8 mouse cellular contexts compared by ENCODE assay signal in genomic region chr19:21777171-21777731, GRCm38 (mm10). TPM values are rescaled to one million over a fixed set of nuclear protein-coding genes. Genes with fewer than 3 reads are reported as not detected.
DNase-seq lines count a peak whose midpoint lies in the region; ATAC-seq lines count a peak whose summit lies in the region.

No protein-coding gene starts in this region.

- ATAC-seq in heart, embryonic 12.5 days (ENCODE audit: insufficient number of reproducible peaks, low FRiP score): peak; percentile 16; the same call in 1 of the 2 replicates
- ATAC-seq in kidney, embryonic 16.5 days (ENCODE audit: low FRiP score, low TSS enrichment): peak; percentile 24; the same call in 1 of the 2 replicates

- no peak overlapping the region; the same call in none of the 2 replicates for H3K27ac ChIP-seq in heart, embryonic 12.5 days (ENCODE audit: poor library complexity, severe bottlenecking)
- H3K27ac ChIP-seq in kidney, embryonic 16.5 days (ENCODE audit: low read length): no peak overlapping the region

- H3K9me3 ChIP-seq in heart, embryonic 12.5 days (replicated peaks): no peaks in the 10 kb centered on the region
- H3K9me3 ChIP-seq in kidney, embryonic 16.5 days (ENCODE audit: low read length): no peaks in the 10 kb centered on the region

- WGBS in heart, embryonic 12.5 days: 23% methylated on average over 20 of the region's 20 CpGs
- WGBS in kidney, embryonic 16.5 days: 20% methylated on average over 20 of the region's 20 CpGs

- no peaks in the 10 kb centered on the region for H3K27me3 ChIP-seq in heart, embryonic 12.5 days (replicated peaks)
- no peaks in the 10 kb centered on the region for H3K27me3 ChIP-seq in kidney, embryonic 16.5 days (ENCODE audit: insufficient read depth, low read length)

- H3K36me3 ChIP-seq in heart, embryonic 12.5 days: no peaks in the 10 kb centered on the region
- H3K36me3 ChIP-seq in kidney, embryonic 16.5 days (ENCODE audit: insufficient read depth, low read length): no peaks in the 10 kb centered on the region

- peak overlapping the region; percentile 79 for H3K4me2 ChIP-seq in heart, embryonic 12.5 days
- H3K4me2 ChIP-seq in kidney, embryonic 16.5 days (replicated peaks; ENCODE audit: low read depth, low read length): peak overlapping the region; percentile 79

- 0 out of 2 replicates have a peak overlapping the region, but pooled peaks have one; percentile 24 for H3K9ac ChIP-seq in heart, embryonic 12.5 days
- no peak overlapping the region for H3K9ac ChIP-seq in kidney, embryonic 16.5 days (replicated peaks; ENCODE audit: low read length)

- H3K4me1 ChIP-seq in heart, embryonic 12.5 days (replicated peaks): peaks cover 52% of the 10 kb centered on the region
- peaks cover 40% of the 10 kb centered on the region for H3K4me1 ChIP-seq in kidney, embryonic 16.5 days (ENCODE audit: insufficient read depth, low read length)

- H3K4me3 ChIP-seq in heart, embryonic 12.5 days: peak overlapping the region; percentile 84
- H3K4me3 ChIP-seq in kidney, embryonic 16.5 days (ENCODE audit: low read length): no peak overlapping the region; the same call in 1 of the 2 replicates

- peak; percentile 59 to 63 for DNase-seq in B cell, adult 2 months
- peak; percentile 56 for DNase-seq in ZHBTc4 (ENCODE audit: low read depth, low spot score)
- DNase-seq in embryo, embryonic 9.5 days (ENCODE audit: extremely low spot score): peak; percentile 64
- peak; percentile 69 to 76 for DNase-seq in lung, postnatal 4 days
- DNase-seq in spleen, adult 12 weeks (ENCODE audit: low spot score): peak; percentile 15
- no peak for DNase-seq in layer of hippocampus, adult 9-11 months

RNA-seq across cellular contexts. Expression of gene Cemip2, which starts 0.9 kb away (rescaled TPM):
- polyA plus RNA-seq in heart, embryonic 12.5 days (2016; fragmentation: Nextera tagmentation; extraction: Ambion mirVana): 116 and 122 TPM in 2 replicates
- polyA plus RNA-seq in kidney, embryonic 16.5 days (2015; fragmentation: Nextera tagmentation; extraction: Ambion mirVana): 22.9 and 25.0 TPM in 2 replicates
